19 mouse cellular contexts compared by ENCODE assay signal in genomic region chr13:59639368-59640177, GRCm38 (mm10). TPM values are rescaled to one million over a fixed set of nuclear protein-coding genes. Genes with fewer than 3 reads are reported as not detected.
DNase-seq lines count a peak whose midpoint lies in the region; ATAC-seq and TF ChIP-seq lines count a peak whose summit lies in the region.
"Had no signal": no experiment of that assay in that cellular context is flagged by ENCODE, and none has a peak within 500 bp of the region (broad histone marks: within the 10 kb centered on the region; RNA-seq: fewer than 3 reads in every experiment).

No protein-coding gene starts in this region.

- H3K4me3 ChIP-seq in layer of hippocampus, adult 2 months, result no peak overlapping the region
- H3K4me3 ChIP-seq: forebrain, embryonic 13.5 days; heart, embryonic 13.5 days; hindbrain, embryonic 10.5 days; limb, embryonic 12.5 days; neural tube, embryonic 15.5 days had no signal

- peak; percentile 26; the same call in 1 of the 2 replicates for ATAC-seq in erythroid progenitor cell, adult 5-6 weeks (replicated peaks; ENCODE audit: low FRiP score, poor library complexity, severe bottlenecking)
- ATAC-seq in megakaryocyte-erythroid progenitor cell, adult 5-6 weeks (replicated peaks; ENCODE audit: low FRiP score, low TSS enrichment, poor library complexity, severe bottlenecking), result peak; percentile 32
- ATAC-seq: forebrain, embryonic 13.5 days; lung, postnatal 0 days; Patski had no signal

- DNase-seq in cerebellum, adult 11 months, result peak; percentile 75
- DNase-seq in cerebellum, adult 9-11 months, result no peak
- no peak for DNase-seq in layer of hippocampus, adult 2 months (ENCODE audit: low spot score in 2 of 2)
- DNase-seq in layer of hippocampus, postnatal 14 days (ENCODE audit: low spot score in 2 of 2), result no peak
- no peak for DNase-seq in urinary bladder, postnatal 14 days (ENCODE audit: low spot score)
- DNase-seq in yolk sac, embryonic 10.5 days (ENCODE audit: low spot score), result no peak
- DNase-seq: kidney, adult 9 months; thymus, postnatal 25 days had no signal

- no peak for TF ChIP-seq CTCF in layer of hippocampus, adult 2 months (conservative IDR thresholded peaks at IDR 0.05)

- H3K27ac ChIP-seq in layer of hippocampus, adult 2 months, result peak overlapping the region; percentile 68
- H3K27ac ChIP-seq: forebrain, embryonic 13.5 days; heart, embryonic 13.5 days; hindbrain, embryonic 10.5 days; limb, embryonic 12.5 days; neural tube, embryonic 15.5 days had no signal

RNA-seq across cellular contexts. Expression of gene Golm1, which starts 36.0 kb away (rescaled TPM):
- total RNA-seq in layer of hippocampus, adult 2 months (2021), result 10 to 100 TPM; 67.4 to 71.8 TPM
- 10 to 100 TPM; 57.0 to 59.4 TPM for total RNA-seq in layer of hippocampus, postnatal 14 days (2021)
- total RNA-seq in erythroid progenitor cell, adult 5-6 weeks (2015; ENCODE audit: low replicate concordance), result 45.0 and 46.1 TPM in 2 replicates
- 78.4 and 80.5 TPM in 2 replicates for total RNA-seq in erythroid progenitor cell, adult 5-6 weeks (2017; ENCODE audit: low replicate concordance)
- 69.6 and 76.7 TPM in 2 replicates for total RNA-seq in megakaryocyte-erythroid progenitor cell, adult 5-6 weeks (2014; fragmentation: Nextera tagmentation)
- 101 and 137 TPM in 2 replicates for total RNA-seq in megakaryocyte-erythroid progenitor cell, adult 5-6 weeks (2017)

RNA-seq across cellular contexts. Expression of gene 4921517D22Rik, which starts 54.3 kb away (rescaled TPM):
- total RNA-seq in layer of hippocampus, adult 2 months (2021), result not detected
- not detected for total RNA-seq in layer of hippocampus, postnatal 14 days (2021)
- total RNA-seq in erythroid progenitor cell, adult 5-6 weeks (2015; ENCODE audit: low replicate concordance), result not detected in 2 replicates
- not detected in 2 replicates for total RNA-seq in erythroid progenitor cell, adult 5-6 weeks (2017; ENCODE audit: low replicate concordance)
- total RNA-seq in megakaryocyte-erythroid progenitor cell, adult 5-6 weeks (2014; fragmentation: Nextera tagmentation), result not detected in 2 replicates
- total RNA-seq in megakaryocyte-erythroid progenitor cell, adult 5-6 weeks (2017), result not detected in 2 replicates
- total RNA-seq: gastrocnemius, postnatal 25 days; left cerebral cortex, adult 18-20 months had no signal

RNA-seq across cellular contexts. Expression of gene Naa35, which starts 54.5 kb away (rescaled TPM):
- total RNA-seq in layer of hippocampus, adult 2 months (2021), result 10 to 100 TPM; 88.5 to 98.8 TPM
- 10 to 100 TPM; 85.8 to 92.9 TPM for total RNA-seq in layer of hippocampus, postnatal 14 days (2021)
- total RNA-seq in erythroid progenitor cell, adult 5-6 weeks (2015; ENCODE audit: low replicate concordance), result 23.8 and 28.5 TPM in 2 replicates
- 47.2 and 53.1 TPM in 2 replicates for total RNA-seq in erythroid progenitor cell, adult 5-6 weeks (2017; ENCODE audit: low replicate concordance)
- total RNA-seq in megakaryocyte-erythroid progenitor cell, adult 5-6 weeks (2014; fragmentation: Nextera tagmentation), result 76.9 and 107 TPM in 2 replicates
- 38.5 and 58.0 TPM in 2 replicates for total RNA-seq in megakaryocyte-erythroid progenitor cell, adult 5-6 weeks (2017)

RNA-seq across cellular contexts. Expression of gene Agtpbp1, which starts 54.5 kb away (rescaled TPM):
- total RNA-seq in layer of hippocampus, adult 2 months (2021), result 100 to 1,000 TPM; 374 to 406 TPM
- 100 to 1,000 TPM; 347 to 349 TPM for total RNA-seq in layer of hippocampus, postnatal 14 days (2021)
- 35.7 and 83.4 TPM in 2 replicates for total RNA-seq in erythroid progenitor cell, adult 5-6 weeks (2015; ENCODE audit: low replicate concordance)
- 45.5 and 71.2 TPM in 2 replicates for total RNA-seq in erythroid progenitor cell, adult 5-6 weeks (2017; ENCODE audit: low replicate concordance)
- total RNA-seq in megakaryocyte-erythroid progenitor cell, adult 5-6 weeks (2014; fragmentation: Nextera tagmentation), result 49.2 and 59.4 TPM in 2 replicates
- 67.9 and 69.6 TPM in 2 replicates for total RNA-seq in megakaryocyte-erythroid progenitor cell, adult 5-6 weeks (2017)
